Mouse (Mus musculus): ENCODE results near the gene Arhgef3. TPM values are rescaled to one million over a fixed set of nuclear protein-coding genes. Genes with fewer than 3 reads are reported as not detected.
A peak's percentile ranks its signal among the peaks of the same experiment; 100 is the strongest.

Gene Arhgef3
- polyA plus RNA-seq, 1 experiment from 2014 or later = 8.6 TPM

DNA sequence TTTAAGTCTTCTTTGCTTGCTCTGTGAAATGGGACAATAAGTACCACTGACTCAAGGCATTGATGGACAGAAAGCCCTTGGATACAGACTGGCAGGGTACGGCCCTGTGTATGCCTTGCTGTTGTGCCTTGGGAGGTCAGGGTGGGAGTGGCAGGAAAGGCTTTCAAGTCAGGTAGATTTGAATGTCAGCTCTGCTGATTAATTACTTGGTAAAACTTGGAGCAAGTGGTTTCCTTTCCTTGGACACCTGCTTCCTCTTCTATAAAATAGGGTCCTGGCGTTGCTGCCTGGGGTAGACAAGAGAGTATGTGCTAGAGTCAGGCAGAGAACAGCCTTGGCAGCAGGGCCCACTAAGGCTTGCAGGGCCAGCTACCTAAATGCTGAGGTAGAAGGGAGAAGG lies 233.4 kb downstream of the Arhgef3 start:
- WGBS = 94% methylated on average over 2 of the region's 2 CpGs
- no peak for DNase-seq (ENCODE audit: low spot score)
- Histone ChIP-seq H3K4me3 (no peak overlapping the region), H3K27ac (peak overlapping the region; percentile 53; the same call in 1 of the 2 replicates), H3K27me3 (ENCODE audit: insufficient read depth, poor library complexity, severe bottlenecking) (no peaks in the 10 kb centered on the region), H3K9me3 (no peaks in the 10 kb centered on the region), H3K36me3 (no peaks in the 10 kb centered on the region), H3K4me1 (peaks cover 47% of the 10 kb centered on the region)

DNA sequence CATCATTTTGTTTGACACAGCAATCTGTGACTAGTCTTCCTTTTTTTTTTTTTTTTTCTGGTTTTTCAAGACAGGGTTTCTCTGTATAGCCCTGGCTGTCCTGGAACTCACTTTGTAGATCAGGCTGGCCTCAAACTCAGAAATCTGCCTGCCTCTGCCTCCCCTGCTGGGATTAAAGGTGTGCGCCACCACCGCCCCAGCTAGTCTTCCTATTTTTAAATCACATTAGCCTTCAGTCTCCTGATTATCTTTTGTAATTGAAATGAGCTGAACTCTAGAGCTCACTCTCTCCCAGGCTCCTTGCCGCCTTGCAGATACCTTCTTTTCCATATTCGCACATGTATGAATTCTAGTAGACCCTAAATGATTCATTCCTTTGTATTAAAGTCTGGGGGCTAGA lies 234.0 kb downstream of the Arhgef3 start:
- 89% methylated on average over 4 of the region's 4 CpGs for WGBS
- DNase-seq (ENCODE audit: low spot score) = no peak
- no peaks in the 10 kb centered on the region for H3K36me3 ChIP-seq
- H3K4me3 ChIP-seq = no peak overlapping the region
- peak overlapping the region; percentile 79; the same call in 1 of the 2 replicates for H3K27ac ChIP-seq
- H3K4me1 ChIP-seq = peaks cover 47% of the 10 kb centered on the region
- H3K27me3 ChIP-seq (ENCODE audit: insufficient read depth, poor library complexity, severe bottlenecking) = no peaks in the 10 kb centered on the region
- no peaks in the 10 kb centered on the region for H3K9me3 ChIP-seq

- no peaks in the 10 kb centered on the region for H3K27me3 ChIP-seq (ENCODE audit: insufficient read depth, poor library complexity, severe bottlenecking)
- H3K27ac ChIP-seq = peak overlapping the region; percentile 83; the same call in 1 of the 2 replicates
- no peaks in the 10 kb centered on the region for H3K36me3 ChIP-seq
- no peak overlapping the region for H3K4me3 ChIP-seq
- no peaks in the 10 kb centered on the region for H3K9me3 ChIP-seq
- no peak for DNase-seq (ENCODE audit: low spot score)
- H3K4me1 ChIP-seq = peaks cover 47% of the 10 kb centered on the region
- WGBS = 59% methylated on average over 3 of the region's 3 CpGs
Measured at GRCm38 (mm10) chr14:27349120-27349519, 234.4 kb downstream of the Arhgef3 start.

- Histone ChIP-seq H3K4me1 (peaks cover 44% of the 10 kb centered on the region), H3K9me3 (no peaks in the 10 kb centered on the region), H3K4me3 (no peak overlapping the region), H3K27me3 (ENCODE audit: insufficient read depth, poor library complexity, severe bottlenecking) (no peaks in the 10 kb centered on the region), H3K27ac (peak overlapping the region; percentile 83), H3K36me3 (no peaks in the 10 kb centered on the region)
- WGBS = 46% methylated on average over 17 of the region's 17 CpGs
- DNase-seq (ENCODE audit: low spot score) = no peak
Measured at GRCm38 (mm10) chr14:27349828-27350729, 235.4 kb downstream of the Arhgef3 start.

GRCm38 (mm10) chr14:27351051-27351475 lies 236.4 kb downstream of the Arhgef3 start:
- Histone ChIP-seq H3K4me3 (no peak overlapping the region), H3K4me1 (peaks cover 45% of the 10 kb centered on the region), H3K27ac (peak overlapping the region; percentile 83), H3K36me3 (no peaks in the 10 kb centered on the region), H3K27me3 (ENCODE audit: insufficient read depth, poor library complexity, severe bottlenecking) (no peaks in the 10 kb centered on the region), H3K9me3 (no peaks in the 10 kb centered on the region)
- 47% methylated on average over 5 of the region's 5 CpGs for WGBS
- no peak for DNase-seq (ENCODE audit: low spot score)

- H3K4me3 ChIP-seq = no peak overlapping the region
- WGBS = 51% methylated on average over 4 of the region's 4 CpGs
- no peak for DNase-seq (ENCODE audit: low spot score)
Measured at GRCm38 (mm10) chr14:27351476-27352079, 236.9 kb downstream of the Arhgef3 start.

DNA sequence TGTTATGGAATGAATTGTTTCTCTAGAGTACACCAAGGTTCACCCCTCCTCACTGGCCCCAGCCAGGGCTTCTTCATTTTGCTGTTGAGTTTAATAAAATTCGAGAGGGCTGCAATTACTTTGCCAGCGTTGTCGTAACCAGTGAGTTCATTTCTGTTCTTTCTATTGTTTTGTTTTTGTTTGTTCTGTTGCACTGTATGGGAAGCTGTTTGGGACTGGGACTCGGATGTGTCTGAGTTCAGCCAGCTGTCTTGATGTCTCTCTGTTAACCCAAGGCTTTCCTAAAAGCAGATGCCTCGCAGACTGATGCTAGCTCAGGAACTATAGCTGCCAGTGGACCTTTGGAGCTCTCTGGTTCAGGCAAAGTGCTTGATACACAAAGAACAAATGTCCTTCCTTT lies 237.8 kb downstream of the Arhgef3 start:
- no peak overlapping the region for H3K4me3 ChIP-seq
- DNase-seq (ENCODE audit: low spot score) = no peak
- H3K9me3 ChIP-seq = no peaks in the 10 kb centered on the region
- H3K27ac ChIP-seq = no peak overlapping the region
- H3K27me3 ChIP-seq (ENCODE audit: insufficient read depth, poor library complexity, severe bottlenecking) = no peaks in the 10 kb centered on the region
- H3K4me1 ChIP-seq = peaks cover 46% of the 10 kb centered on the region
- H3K36me3 ChIP-seq = no peaks in the 10 kb centered on the region
- 82% methylated on average over 5 of the region's 5 CpGs for WGBS

More at GRCm38 (mm10) chr14:27351476-27352079, 236.9 kb downstream of the Arhgef3 start:
- peaks cover 46% of the 10 kb centered on the region for H3K4me1 ChIP-seq
- no peaks in the 10 kb centered on the region for H3K9me3 ChIP-seq
- H3K27ac ChIP-seq = peak overlapping the region; percentile 83
- H3K27me3 ChIP-seq (ENCODE audit: insufficient read depth, poor library complexity, severe bottlenecking) = no peaks in the 10 kb centered on the region
- no peaks in the 10 kb centered on the region for H3K36me3 ChIP-seq

- H3K27me3 ChIP-seq (ENCODE audit: insufficient read depth, poor library complexity, severe bottlenecking) = no peaks in the 10 kb centered on the region
- no peak for DNase-seq (ENCODE audit: low spot score)
- WGBS = 82% methylated on average over 6 of the region's 6 CpGs
- H3K36me3 ChIP-seq = no peaks in the 10 kb centered on the region
- peaks cover 30% of the 10 kb centered on the region for H3K4me1 ChIP-seq
- no peaks in the 10 kb centered on the region for H3K9me3 ChIP-seq
- H3K27ac ChIP-seq = no peak overlapping the region
- H3K4me3 ChIP-seq = no peak overlapping the region
Measured at GRCm38 (mm10) chr14:27355151-27355550, 240.5 kb downstream of the Arhgef3 start.

DNA sequence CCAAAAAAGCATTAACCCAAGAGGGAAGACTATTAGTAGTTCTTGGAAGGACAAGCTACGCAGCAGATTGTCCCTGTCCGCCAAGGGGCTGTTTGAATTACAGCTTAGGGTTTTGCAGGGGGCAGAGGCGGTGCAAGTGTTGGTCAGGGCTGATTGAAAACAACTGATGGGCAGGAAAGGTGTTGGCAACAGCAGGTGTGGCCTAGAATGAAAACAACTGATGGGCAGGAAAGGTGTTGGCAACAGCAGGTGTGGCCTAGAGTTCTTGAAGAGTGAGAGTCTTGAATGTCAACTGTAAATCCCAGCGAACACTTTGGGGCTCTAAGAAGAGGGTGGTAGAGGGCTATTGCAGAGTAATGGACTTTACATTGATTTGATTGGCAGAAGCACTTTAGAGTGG lies 241.2 kb downstream of the Arhgef3 start:
- Histone ChIP-seq H3K27me3 (ENCODE audit: insufficient read depth, poor library complexity, severe bottlenecking) (no peaks in the 10 kb centered on the region), H3K9me3 (no peaks in the 10 kb centered on the region), H3K4me1 (peaks cover 22% of the 10 kb centered on the region), H3K36me3 (no peaks in the 10 kb centered on the region), H3K4me3 (no peak overlapping the region), H3K27ac (no peak overlapping the region)
- no peak for DNase-seq (ENCODE audit: low spot score)
- 87% methylated on average over 4 of the region's 4 CpGs for WGBS

GRCm38 (mm10) chr14:27357139-27357538 lies 242.4 kb downstream of the Arhgef3 start:
- Histone ChIP-seq H3K27me3 (ENCODE audit: insufficient read depth, poor library complexity, severe bottlenecking) (no peaks in the 10 kb centered on the region), H3K36me3 (no peaks in the 10 kb centered on the region), H3K9me3 (no peaks in the 10 kb centered on the region), H3K4me3 (no peak overlapping the region), H3K4me1 (peaks cover 16% of the 10 kb centered on the region), H3K27ac (no peak overlapping the region)
- WGBS = 70% methylated on average over 6 of the region's 6 CpGs
- DNase-seq (ENCODE audit: low spot score) = no peak

- Histone ChIP-seq H3K27ac (no peak overlapping the region), H3K4me1 (peaks cover 12% of the 10 kb centered on the region), H3K4me3 (no peak overlapping the region), H3K27me3 (ENCODE audit: insufficient read depth, poor library complexity, severe bottlenecking) (no peaks in the 10 kb centered on the region), H3K36me3 (no peaks in the 10 kb centered on the region), H3K9me3 (no peaks in the 10 kb centered on the region)
- no peak for DNase-seq (ENCODE audit: low spot score)
- 69% methylated on average over 6 of the region's 6 CpGs for WGBS
Measured at GRCm38 (mm10) chr14:27358202-27358601, 243.5 kb downstream of the Arhgef3 start.

GRCm38 (mm10) chr14:27360849-27361248 lies 246.2 kb downstream of the Arhgef3 start:
- no peaks in the 10 kb centered on the region for H3K27me3 ChIP-seq (ENCODE audit: insufficient read depth, poor library complexity, severe bottlenecking)
- 80% methylated on average over 7 of the region's 7 CpGs for WGBS
- no peaks in the 10 kb centered on the region for H3K36me3 ChIP-seq
- H3K4me3 ChIP-seq = no peak overlapping the region
- no peak for DNase-seq (ENCODE audit: low spot score)
- no peak overlapping the region for H3K27ac ChIP-seq
- no peaks in the 10 kb centered on the region for H3K9me3 ChIP-seq
- peaks cover 6% of the 10 kb centered on the region for H3K4me1 ChIP-seq

- no peak overlapping the region for H3K27ac ChIP-seq
- H3K27me3 ChIP-seq (ENCODE audit: insufficient read depth, poor library complexity, severe bottlenecking) = no peaks in the 10 kb centered on the region
- 83% methylated on average over 4 of the region's 4 CpGs for WGBS
- no peak for DNase-seq (ENCODE audit: low spot score)
- H3K4me1 ChIP-seq = peaks cover 4% of the 10 kb centered on the region; the same call in 1 of the 2 replicates
- no peak overlapping the region for H3K4me3 ChIP-seq
- H3K9me3 ChIP-seq = no peaks in the 10 kb centered on the region
- H3K36me3 ChIP-seq = no peaks in the 10 kb centered on the region
Measured at GRCm38 (mm10) chr14:27361514-27361913, 246.8 kb downstream of the Arhgef3 start.

Measured in heart, embryonic 10.5 days (tissue).